Comparison of ENCODE assay signal across 12 mouse cellular contexts in the genomic region with DNA sequence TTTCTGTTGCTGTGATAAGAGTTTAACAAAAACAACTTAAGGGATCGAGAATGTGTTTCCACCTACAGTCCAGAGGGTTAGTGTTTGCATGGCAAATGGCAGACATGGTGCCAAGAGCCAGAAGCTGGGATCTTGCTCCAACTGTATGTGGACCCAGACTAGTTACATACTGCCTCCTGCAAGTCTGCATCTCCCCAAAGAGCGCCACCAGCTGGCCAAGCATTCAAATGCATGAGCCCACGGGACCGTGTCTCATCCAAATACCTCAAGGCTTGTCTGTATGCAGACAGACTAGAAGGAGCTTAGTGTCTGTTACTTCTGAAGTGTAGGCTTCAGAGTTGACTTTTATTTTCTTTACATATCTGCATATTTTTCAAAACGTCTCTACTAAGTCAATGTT.
DNase-seq lines count a peak whose midpoint lies in the region; ATAC-seq lines count a peak whose summit lies in the region.
"Had no signal": no experiment of that assay in that cellular context is flagged by ENCODE, and none has a peak within 500 bp of the region (broad histone marks: within the 10 kb centered on the region; RNA-seq: fewer than 3 reads in every experiment).

No protein-coding gene starts in this region.

- peak; percentile 32 to 34 for DNase-seq in cerebellum, postnatal 10 days
- no peak for DNase-seq in cerebellum, adult 11-12 months
- DNase-seq in left cerebral cortex, postnatal 4 days, result peak; percentile 22
- no peak for DNase-seq in left cerebral cortex, postnatal 36 days (ENCODE audit: low spot score in 2 of 2)
- peak; percentile 9 for DNase-seq in thymus, postnatal 4 days
- DNase-seq in thymus, postnatal 10 days (ENCODE audit: low spot score in 2 of 2), result no peak
- no peak for DNase-seq in frontal cortex, adult 2 months (ENCODE audit: extremely low spot score in 1 of 2, low spot score in 1 of 2)
- DNase-seq: adrenal gland, postnatal 36 days; cerebellum, adult 11 months; kidney, postnatal 36 days had no signal

- no peak for ATAC-seq in erythroblast, adult 5-6 weeks (replicated peaks; ENCODE audit: low FRiP score, poor library complexity, severe bottlenecking)
- ATAC-seq: inflammation-experienced regulatory T-cells, adult 6 months had no signal

- intact Hi-C loops in left cerebral cortex, postnatal 4 days (cut with DNase I), result no loop called here
- intact Hi-C loops in left cerebral cortex, postnatal 36 days (cut with DNase I), result no loop called here

Comparison
In these comparisons a context has a peak if more than half of its experiments do, and no peak if none do; other contexts are left out.
1. DNase-seq: peak in cerebellum, postnatal 10 days (2 of 2), left cerebral cortex, postnatal 4 days (single experiment) and thymus, postnatal 4 days (single experiment); none in cerebellum, adult 11-12 months (single experiment), left cerebral cortex, postnatal 36 days (0 of 2), thymus, postnatal 10 days (0 of 2) and frontal cortex, adult 2 months (0 of 2).